Comparison of ENCODE assay signal across 10 mouse cellular contexts in genomic region chr5:107167872-107168300, GRCm38 (mm10).
DNase-seq lines count a peak whose midpoint lies in the region; ATAC-seq lines count a peak whose summit lies in the region.
"Had no signal": no experiment of that assay in that cellular context is flagged by ENCODE, and none has a peak within 500 bp of the region (broad histone marks: within the 10 kb centered on the region; RNA-seq: fewer than 3 reads in every experiment).

No protein-coding gene starts in this region.

- H3K27ac ChIP-seq in liver, embryonic 15.5 days (replicated peaks), result peak overlapping the region; percentile 24; the same call in 1 of the 2 replicates

- no peaks in the 10 kb centered on the region for H3K27me3 ChIP-seq in liver, embryonic 15.5 days

- H3K4me1 ChIP-seq in liver, embryonic 15.5 days (replicated peaks), result peaks cover 9% of the 10 kb centered on the region; the same call in 1 of the 2 replicates
- H3K4me1 ChIP-seq: megakaryocyte, embryonic 14.5 days had no signal

- H3K9me3 ChIP-seq in liver, embryonic 15.5 days (replicated peaks), result no peaks in the 10 kb centered on the region
- H3K9me3 ChIP-seq: G1E; megakaryocyte, embryonic 14.5 days had no signal

- no peaks in the 10 kb centered on the region for H3K36me3 ChIP-seq in liver, embryonic 15.5 days (replicated peaks)
- H3K36me3 ChIP-seq: G1E had no signal

- intact Hi-C loops in heart, postnatal 25 days (cut with DNase I), result loop anchor here (5.0 kb wide), 2 partner anchors 34 to 81 kb away; no protein-coding TSS in a partner anchor

- ATAC-seq in frontal cortex, adult (ENCODE audit: low TSS enrichment), result peak; percentile 95
- ATAC-seq in liver, embryonic 15.5 days (ENCODE audit: insufficient read depth), result no peak
- ATAC-seq in erythroblast, adult 5-6 weeks (replicated peaks; ENCODE audit: low FRiP score, poor library complexity, severe bottlenecking), result no peak

- no peak overlapping the region for H3K4me3 ChIP-seq in liver, embryonic 15.5 days (replicated peaks)
- H3K4me3 ChIP-seq: megakaryocyte, embryonic 14.5 days had no signal

- DNase-seq in MN1 (ENCODE audit: low spot score), result peak; percentile 79
- DNase-seq in cerebellum, adult 18-20 months, result peak; percentile 65 to 72
- peak; percentile 81 for DNase-seq in heart, postnatal 25 days (ENCODE audit: low spot score)
- peak; percentile 86 to 90 for DNase-seq in kidney, postnatal 4 days
- DNase-seq in right cerebral cortex, adult 18-20 months, result peak; percentile 76

- H3K4me2 ChIP-seq in liver, embryonic 15.5 days, result no peak overlapping the region

- no peak overlapping the region for H3K9ac ChIP-seq in liver, embryonic 15.5 days

- WGBS in liver, embryonic 15.5 days (ENCODE audit: insufficient replicate concordance), result 59% methylated on average over 8 of the region's 8 CpGs
